Mouse (Mus musculus): ENCODE results near the gene Scaf4. TPM values are rescaled to one million over a fixed set of nuclear protein-coding genes. Genes with fewer than 3 reads are reported as not detected.
"Not testable (repeated sequence)": the region's sequence is repeated elsewhere in the genome, so short reads cannot be mapped to it uniquely, and the experiment has no call there.

Scaf4 gene
- polyA plus RNA-seq, 1 experiment from 2014 or later: 29.4 TPM

GRCm38 (mm10) chr16:90259623-90260022 lies 24.7 kb downstream of the Scaf4 start:
- no peak for ATAC-seq
- peaks cover 53% of the 10 kb centered on the region for H3K36me3 ChIP-seq
- 94% methylated on average over 5 of the region's 5 CpGs for WGBS
- no peaks in the 10 kb centered on the region for H3K9me3 ChIP-seq
- H3K27ac ChIP-seq: no peak overlapping the region
- H3K4me3 ChIP-seq (replicated peaks): no peak overlapping the region
- H3K4me2 ChIP-seq (replicated peaks): no peak overlapping the region
- H3K27me3 ChIP-seq: no peaks in the 10 kb centered on the region
- 0 out of 2 replicates have a peak, but pooled peaks cover 3% of the 10 kb centered on the region for H3K4me1 ChIP-seq (replicated peaks)
- H3K9ac ChIP-seq (replicated peaks): no peak overlapping the region

GRCm38 (mm10) chr16:90258950-90259349 lies 25.4 kb downstream of the Scaf4 start:
- Histone ChIP-seq H3K4me3 (replicated peaks) (no peak overlapping the region), H3K4me1 (replicated peaks) (0 out of 2 replicates have a peak, but pooled peaks cover 1% of the 10 kb centered on the region), H3K27ac (no peak overlapping the region), H3K9ac (replicated peaks) (no peak overlapping the region), H3K9me3 (no peaks in the 10 kb centered on the region), H3K27me3 (no peaks in the 10 kb centered on the region), H3K4me2 (replicated peaks) (no peak overlapping the region), H3K36me3 (peaks cover 57% of the 10 kb centered on the region)
- no peak for ATAC-seq
- WGBS: 92% methylated on average over 7 of the region's 7 CpGs

GRCm38 (mm10) chr16:90252521-90252920 lies 31.8 kb downstream of the Scaf4 start:
- no peaks in the 10 kb centered on the region for H3K9me3 ChIP-seq
- ATAC-seq: no peak
- H3K4me3 ChIP-seq (replicated peaks): no peak overlapping the region
- H3K36me3 ChIP-seq: peaks cover 69% of the 10 kb centered on the region
- H3K9ac ChIP-seq (replicated peaks): no peak overlapping the region
- WGBS: 96% methylated on average over 2 of the region's 2 CpGs
- no peaks in the 10 kb centered on the region for H3K27me3 ChIP-seq
- no peaks in the 10 kb centered on the region for H3K4me1 ChIP-seq (replicated peaks)
- no peak overlapping the region for H3K27ac ChIP-seq
- H3K4me2 ChIP-seq (replicated peaks): no peak overlapping the region

- ATAC-seq; H3K9ac ChIP-seq (replicated peaks); H3K27ac ChIP-seq; H3K27me3 ChIP-seq; H3K4me2 ChIP-seq (replicated peaks); H3K9me3 ChIP-seq; H3K4me3 ChIP-seq (replicated peaks); H3K4me1 ChIP-seq (replicated peaks): not testable (repeated sequence)
- H3K36me3 ChIP-seq: peaks cover 68% of the 10 kb centered on the region
- WGBS: 94% methylated on average over 3 of the region's 3 CpGs
These were observed 33.0 kb downstream of the Scaf4 start for GRCm38 (mm10) chr16:90251256-90251655.

GRCm38 (mm10) chr16:90250099-90250498 lies 34.2 kb downstream of the Scaf4 start:
- Histone ChIP-seq H3K9me3 (no peaks in the 10 kb centered on the region), H3K27ac (no peak overlapping the region), H3K4me1 (replicated peaks) (no peaks in the 10 kb centered on the region), H3K36me3 (peaks cover 75% of the 10 kb centered on the region), H3K4me2 (replicated peaks) (no peak overlapping the region), H3K9ac (replicated peaks) (no peak overlapping the region), H3K27me3 (no peaks in the 10 kb centered on the region), H3K4me3 (replicated peaks) (no peak overlapping the region)
- 88% methylated on average over 7 of the region's 7 CpGs for WGBS
- no peak for ATAC-seq

GRCm38 (mm10) chr16:90242426-90243304 lies 41.6 kb downstream of the Scaf4 start:
- 71% methylated on average over 17 of the region's 17 CpGs for WGBS
- H3K4me1 ChIP-seq (replicated peaks): 0 out of 2 replicates have a peak, but pooled peaks cover 3% of the 10 kb centered on the region
- no peaks in the 10 kb centered on the region for H3K9me3 ChIP-seq
- no peak overlapping the region for H3K4me3 ChIP-seq (replicated peaks)
- H3K4me2 ChIP-seq (replicated peaks): no peak overlapping the region
- no peak overlapping the region for H3K27ac ChIP-seq
- peaks cover 84% of the 10 kb centered on the region for H3K36me3 ChIP-seq
- no peak overlapping the region for H3K9ac ChIP-seq (replicated peaks)
- peak; percentile 50; the same call in 1 of the 2 replicates for ATAC-seq
- H3K27me3 ChIP-seq: no peaks in the 10 kb centered on the region

- no peaks in the 10 kb centered on the region for H3K27me3 ChIP-seq
- H3K4me1 ChIP-seq (replicated peaks): 0 out of 2 replicates have a peak, but pooled peaks cover 3% of the 10 kb centered on the region
- no peak overlapping the region for H3K9ac ChIP-seq (replicated peaks)
- H3K4me3 ChIP-seq (replicated peaks): no peak overlapping the region
- no peak overlapping the region for H3K4me2 ChIP-seq (replicated peaks)
- H3K27ac ChIP-seq: no peak overlapping the region
- ATAC-seq: no peak
- H3K36me3 ChIP-seq: peaks cover 78% of the 10 kb centered on the region
- H3K9me3 ChIP-seq: no peaks in the 10 kb centered on the region
- WGBS: 89% methylated on average over 4 of the region's 4 CpGs
These were observed 42.4 kb downstream of the Scaf4 start for GRCm38 (mm10) chr16:90241875-90242274.

GRCm38 (mm10) chr16:90239128-90239746 lies 45.1 kb downstream of the Scaf4 start:
- H3K9ac ChIP-seq (replicated peaks): no peak overlapping the region
- 90% methylated on average over 6 of the region's 6 CpGs for WGBS
- H3K36me3 ChIP-seq: peaks cover 62% of the 10 kb centered on the region
- H3K4me1 ChIP-seq (replicated peaks): 0 out of 2 replicates have a peak, but pooled peaks cover 3% of the 10 kb centered on the region
- H3K9me3 ChIP-seq: no peaks in the 10 kb centered on the region
- H3K27ac ChIP-seq: no peak overlapping the region
- H3K4me2 ChIP-seq (replicated peaks): no peak overlapping the region
- H3K4me3 ChIP-seq (replicated peaks): no peak overlapping the region
- ATAC-seq: no peak
- H3K27me3 ChIP-seq: no peaks in the 10 kb centered on the region

GRCm38 (mm10) chr16:90235188-90235587 lies 49.1 kb downstream of the Scaf4 start:
- WGBS: 95% methylated on average over 3 of the region's 3 CpGs
- no peak for ATAC-seq
- no peak overlapping the region for H3K9ac ChIP-seq (replicated peaks)
- H3K4me2 ChIP-seq (replicated peaks): no peak overlapping the region
- H3K27me3 ChIP-seq: no peaks in the 10 kb centered on the region
- peaks cover 31% of the 10 kb centered on the region for H3K36me3 ChIP-seq
- no peaks in the 10 kb centered on the region for H3K9me3 ChIP-seq
- H3K4me1 ChIP-seq (replicated peaks): no peaks in the 10 kb centered on the region
- H3K27ac ChIP-seq: no peak overlapping the region
- no peak overlapping the region for H3K4me3 ChIP-seq (replicated peaks)

- no peak overlapping the region for H3K9ac ChIP-seq (replicated peaks)
- no peak overlapping the region for H3K27ac ChIP-seq
- ATAC-seq: no peak
- H3K9me3 ChIP-seq: no peaks in the 10 kb centered on the region
- no peak overlapping the region for H3K4me2 ChIP-seq (replicated peaks)
- no peak overlapping the region for H3K4me3 ChIP-seq (replicated peaks)
- WGBS: 83% methylated on average over 6 of the region's 6 CpGs
- H3K4me1 ChIP-seq (replicated peaks): no peaks in the 10 kb centered on the region
- H3K27me3 ChIP-seq: no peaks in the 10 kb centered on the region
- H3K36me3 ChIP-seq: peaks cover 31% of the 10 kb centered on the region
These were observed 49.7 kb downstream of the Scaf4 start for GRCm38 (mm10) chr16:90234617-90235016.

GRCm38 (mm10) chr16:90233702-90234101 lies 50.6 kb downstream of the Scaf4 start:
- Histone ChIP-seq H3K36me3 (peaks cover 28% of the 10 kb centered on the region), H3K9ac (replicated peaks) (no peak overlapping the region), H3K9me3 (no peaks in the 10 kb centered on the region), H3K4me3 (replicated peaks) (no peak overlapping the region), H3K4me1 (replicated peaks) (no peaks in the 10 kb centered on the region), H3K27me3 (no peaks in the 10 kb centered on the region), H3K4me2 (replicated peaks) (no peak overlapping the region), H3K27ac (no peak overlapping the region)
- ATAC-seq: no peak
- 92% methylated on average over 10 of the region's 10 CpGs for WGBS

- no peak overlapping the region for H3K9ac ChIP-seq (replicated peaks)
- H3K9me3 ChIP-seq: no peaks in the 10 kb centered on the region
- no peak overlapping the region for H3K4me2 ChIP-seq (replicated peaks)
- 92% methylated on average over 7 of the region's 7 CpGs for WGBS
- H3K27me3 ChIP-seq: no peaks in the 10 kb centered on the region
- H3K36me3 ChIP-seq: peaks cover 27% of the 10 kb centered on the region
- ATAC-seq: no peak
- no peak overlapping the region for H3K27ac ChIP-seq
- no peaks in the 10 kb centered on the region for H3K4me1 ChIP-seq (replicated peaks)
- H3K4me3 ChIP-seq (replicated peaks): no peak overlapping the region
These were observed 53.0 kb downstream of the Scaf4 start for GRCm38 (mm10) chr16:90231302-90231701.
